Mouse (Mus musculus): Measurements from ENCODE around the gene Anapc13. TPM values are rescaled to one million over a fixed set of nuclear protein-coding genes. Genes with fewer than 3 reads are reported as not detected.

Gene Anapc13
- total RNA-seq, 2 experiments from 2014 or later, result 84.6 to 96.5 TPM

- DNase-seq (ENCODE audit: low spot score in 2 of 2), result no peak
- intact Hi-C loops (cut with DNase I), result no loop called here
These were observed 736 bp downstream of the Anapc13 start for GRCm38 (mm10) chr9:102626839-102627225.

- no peak for DNase-seq (ENCODE audit: low spot score in 2 of 2)
- intact Hi-C loops (cut with DNase I), result no loop called here
These were observed 1.3 kb downstream of the Anapc13 start for GRCm38 (mm10) chr9:102627442-102627841.

- intact Hi-C loops (cut with DNase I), result no loop called here
- DNase-seq (ENCODE audit: low spot score in 2 of 2), result no peak
These were observed 3.0 kb downstream of the Anapc13 start for GRCm38 (mm10) chr9:102629052-102629451.

GRCm38 (mm10) chr9:102631589-102632147 lies 5.6 kb downstream of the Anapc13 start:
- intact Hi-C loops (cut with DNase I), result loop anchor here (10.0 kb wide), 1 partner anchor 673 kb away; the partner anchor contains the start of genes 1300017J02Rik and Topbp1
- DNase-seq (ENCODE audit: low spot score in 2 of 2), result no peak

- intact Hi-C loops (cut with DNase I), result loop anchor here (10.0 kb wide), 1 partner anchor 673 kb away; the partner anchor contains the start of genes 1300017J02Rik and Topbp1
- no peak for DNase-seq (ENCODE audit: low spot score in 2 of 2)
These were observed 6.1 kb downstream of the Anapc13 start for GRCm38 (mm10) chr9:102632173-102632572.

GRCm38 (mm10) chr9:102632923-102633537 lies 6.9 kb downstream of the Anapc13 start:
- intact Hi-C loops (cut with DNase I), result loop anchor here (10.0 kb wide), 1 partner anchor 672 kb away; the partner anchor contains the start of genes 1300017J02Rik and Topbp1
- peak; percentile 73 to 78 for DNase-seq (ENCODE audit: low spot score in 2 of 2)

- intact Hi-C loops (cut with DNase I), result loop anchor here (2.0 to 10.0 kb wide), 2 partner anchors 232 to 670 kb away; partner anchors contain the start of genes 1300017J02Rik and Topbp1
- no peak for DNase-seq (ENCODE audit: low spot score in 2 of 2)
These were observed 8.4 kb downstream of the Anapc13 start for GRCm38 (mm10) chr9:102634453-102634852.

GRCm38 (mm10) chr9:102636553-102636952 lies 10.5 kb downstream of the Anapc13 start:
- intact Hi-C loops (cut with DNase I), result loop anchor here (1.0 to 10.0 kb wide), 2 partner anchors 148 to 668 kb away; partner anchors contain the start of genes 1300017J02Rik and Topbp1
- DNase-seq (ENCODE audit: low spot score in 2 of 2), result peak; percentile 42 to 69

- DNase-seq (ENCODE audit: low spot score in 2 of 2), result no peak
These were observed 11.0 kb downstream of the Anapc13 start for GRCm38 (mm10) chr9:102637115-102637514.

GRCm38 (mm10) chr9:102638963-102639362 lies 12.9 kb downstream of the Anapc13 start:
- intact Hi-C loops (cut with DNase I), result loop anchor here (10.0 kb wide), 1 partner anchor 666 kb away; the partner anchor contains the start of genes 1300017J02Rik and Topbp1
- DNase-seq (ENCODE audit: low spot score in 2 of 2), result no peak

More at GRCm38 (mm10) chr9:102637115-102637514, 11.0 kb downstream of the Anapc13 start:
- intact Hi-C loops (cut with DNase I), result loop anchor here (10.0 kb wide), 1 partner anchor 668 kb away; the partner anchor contains the start of genes 1300017J02Rik and Topbp1

- intact Hi-C loops (cut with DNase I), result loop anchor here (10.0 kb wide), 1 partner anchor 665 kb away; the partner anchor contains the start of genes 1300017J02Rik and Topbp1
- DNase-seq (ENCODE audit: low spot score in 2 of 2), result no peak
These were observed 13.4 kb downstream of the Anapc13 start for GRCm38 (mm10) chr9:102639510-102639909.

GRCm38 (mm10) chr9:102641531-102641930 lies 15.4 kb downstream of the Anapc13 start:
- intact Hi-C loops (cut with DNase I), result loop anchor here (5.0 kb wide), 1 partner anchor 76 kb away; the partner anchor contains the start of gene Amotl2
- DNase-seq (ENCODE audit: low spot score in 2 of 2), result no peak

GRCm38 (mm10) chr9:102643071-102643485 lies 17.0 kb downstream of the Anapc13 start:
- DNase-seq (ENCODE audit: low spot score in 2 of 2), result no peak
- intact Hi-C loops (cut with DNase I), result loop anchor here (5.0 kb wide), 1 partner anchor 74 kb away; the partner anchor contains the start of gene Amotl2

- peak; percentile 47 to 58 for DNase-seq (ENCODE audit: low spot score in 2 of 2)
- intact Hi-C loops (cut with DNase I), result loop anchor here (5.0 kb wide), 1 partner anchor 74 kb away; the partner anchor contains the start of gene Amotl2
These were observed 17.5 kb downstream of the Anapc13 start for GRCm38 (mm10) chr9:102643486-102644101.

- intact Hi-C loops (cut with DNase I), result no loop called here
- DNase-seq (ENCODE audit: low spot score in 2 of 2), result no peak
These were observed 19.1 kb downstream of the Anapc13 start for GRCm38 (mm10) chr9:102645119-102645695.

GRCm38 (mm10) chr9:102647010-102647409 lies 20.9 kb downstream of the Anapc13 start:
- intact Hi-C loops (cut with DNase I), result no loop called here
- peak in 1 of 2 experiments; percentile 54 for DNase-seq (ENCODE audit: low spot score in 2 of 2)

- intact Hi-C loops (cut with DNase I), result no loop called here
- no peak for DNase-seq (ENCODE audit: low spot score in 2 of 2)
These were observed 23.9 kb downstream of the Anapc13 start for GRCm38 (mm10) chr9:102649917-102650527.

GRCm38 (mm10) chr9:102650637-102651036 lies 24.5 kb downstream of the Anapc13 start:
- DNase-seq (ENCODE audit: low spot score in 2 of 2), result no peak
- intact Hi-C loops (cut with DNase I), result no loop called here

- intact Hi-C loops (cut with DNase I), result no loop called here
These were observed 25.2 kb downstream of the Anapc13 start for GRCm38 (mm10) chr9:102651199-102651720.

More at GRCm38 (mm10) chr9:102651199-102651720, 25.2 kb downstream of the Anapc13 start:
- no peak for DNase-seq (ENCODE audit: low spot score in 2 of 2)
